Mouse (Mus musculus) stomach, embryonic 14.5 days (tissue): ENCODE data around the gene Ccr9. TPM values are rescaled to one million over a fixed set of nuclear protein-coding genes. Genes with fewer than 3 reads are reported as not detected.
"Not testable (repeated sequence)": the region's sequence is repeated elsewhere in the genome, so short reads cannot be mapped to it uniquely, and the experiment has no call there.

Experiments
- ATAC-seq: fragments of 200-750 bp; cut with Nextera tagmentation; 2 replicates; pipeline ENCODE4 v1.8.0; 2017; ENCODE audit warnings: low read depth, moderate TSS enrichment; ENCODE audit not compliant: insufficient number of reproducible peaks, insufficient read depth, low FRiP score
- H3K27ac ChIP-seq: fragments of 300-500 bp; sonication (generic); 2 replicates; pipeline ENCODE4 v1.5.1; 2014; ENCODE audit warnings: mild to moderate bottlenecking, low read length, moderate library complexity, mixed read lengths
- H3K27me3 ChIP-seq: fragments of 300-500 bp; sonication (generic); 2 replicates; pipeline ENCODE4 v1.6.1; 2014; ENCODE audit warnings: low read length, control low read depth, mixed read lengths; ENCODE audit not compliant: control insufficient read depth, insufficient read depth
- H3K36me3 ChIP-seq: fragments of 300-500 bp; sonication (generic); 2 replicates; pipeline ENCODE4 v1.6.1; 2014; ENCODE audit warnings: mild to moderate bottlenecking, control low read depth, low read length, moderate library complexity, mixed read lengths; ENCODE audit not compliant: control insufficient read depth, insufficient read depth
- H3K4me1 ChIP-seq: fragments of 300-500 bp; sonication (generic); 2 replicates; pipeline ENCODE4 v1.6.1; 2014; ENCODE audit warnings: low read length, control low read depth, mixed read lengths; ENCODE audit not compliant: control insufficient read depth, insufficient read depth
- H3K4me2 ChIP-seq: fragments of 300-500 bp; sonication (generic); replicated peaks from 2 replicates; pipeline ENCODE4 v1.6.1; 2014; ENCODE audit warnings: low read depth, low read length, control low read depth
- H3K4me3 ChIP-seq: fragments of 300-500 bp; sonication (generic); 2 replicates; pipeline ENCODE4 v1.5.1; 2014; ENCODE audit warnings: low read depth, low read length, control low read depth
- H3K9ac ChIP-seq: fragments of 300-500 bp; sonication (generic); replicated peaks from 2 replicates; pipeline ENCODE4 v1.6.1; 2014; ENCODE audit warnings: low read depth, mild to moderate bottlenecking, control low read depth, low read length, moderate library complexity, mixed read lengths
- H3K9me3 ChIP-seq: fragments of 300-500 bp; sonication (generic); 2 replicates; pipeline ENCODE4 v1.6.1; 2016; ENCODE audit warnings: low read depth, low read length, control low read depth; ENCODE audit not compliant: control insufficient read depth
- WGBS: fragments of 180-500 bp; shearing (Covaris S2); extraction: QIAGEN DNeasy Blood & Tissue Kit; methylation state at CpG from one replicate; pipeline ENCODE4 v1.1.7; 2014; 5-methylcytosine and 5-hydroxymethylcytosine counted together
- polyA plus RNA-seq: library from polyadenylated mRNA; unstranded; fragments of >200 nt; fragmentation: Nextera tagmentation; extraction: Ambion mirVana; gene quantifications from 2 replicates; pipeline ENCODE4 v1.2.1, GENCODE M21; 2014

Ccr9 gene
- polyA plus RNA-seq, 1 experiment from 2014 or later, result 0.26 TPM

GRCm38 (mm10) chr9:123722737-123723493 is 44.7 kb downstream of the Ccr9 start:
- Histone ChIP-seq H3K9me3 (no peaks in the 10 kb centered on the region), H3K4me3 (no peak overlapping the region), H3K9ac (no peak overlapping the region), H3K36me3 (no peaks in the 10 kb centered on the region), H3K27ac (no peak overlapping the region), H3K4me1 (no peaks in the 10 kb centered on the region), H3K27me3 (no peaks in the 10 kb centered on the region), H3K4me2 (no peak overlapping the region)
- 83% methylated on average over 2 of the region's 2 CpGs for WGBS
- no peak for ATAC-seq

- H3K9ac ChIP-seq, result no peak overlapping the region
- no peaks in the 10 kb centered on the region for H3K4me1 ChIP-seq
- H3K36me3 ChIP-seq, result no peaks in the 10 kb centered on the region
- no peak for ATAC-seq
- H3K9me3 ChIP-seq, result no peaks in the 10 kb centered on the region; the same call in 1 of the 2 replicates
- no peak overlapping the region for H3K4me3 ChIP-seq
- no peaks in the 10 kb centered on the region for H3K27me3 ChIP-seq
- WGBS, result 71% methylated on average over 3 of the region's 3 CpGs
- no peak overlapping the region for H3K27ac ChIP-seq
- no peak overlapping the region for H3K4me2 ChIP-seq
Observed at GRCm38 (mm10) chr9:123731271-123731670, 53.0 kb downstream of the Ccr9 start.

- no peak overlapping the region for H3K27ac ChIP-seq
- H3K4me1 ChIP-seq, result no peaks in the 10 kb centered on the region
- H3K36me3 ChIP-seq, result no peaks in the 10 kb centered on the region
- H3K27me3 ChIP-seq, result no peaks in the 10 kb centered on the region
- ATAC-seq, result no peak
- H3K9ac ChIP-seq, result no peak overlapping the region
- 68% methylated on average over 3 of the region's 3 CpGs for WGBS
- no peaks in the 10 kb centered on the region; the same call in 1 of the 2 replicates for H3K9me3 ChIP-seq
- no peak overlapping the region for H3K4me3 ChIP-seq
- H3K4me2 ChIP-seq, result no peak overlapping the region
Observed at GRCm38 (mm10) chr9:123734133-123734532, 55.9 kb downstream of the Ccr9 start.

GRCm38 (mm10) chr9:123740799-123741198 is 62.6 kb downstream of the Ccr9 start:
- H3K9me3 ChIP-seq, result no peaks in the 10 kb centered on the region
- H3K4me3 ChIP-seq, result no peak overlapping the region
- no peak overlapping the region for H3K4me2 ChIP-seq
- no peak overlapping the region for H3K27ac ChIP-seq
- H3K9ac ChIP-seq, result no peak overlapping the region
- no peak for ATAC-seq
- no peaks in the 10 kb centered on the region for H3K36me3 ChIP-seq
- no peaks in the 10 kb centered on the region for H3K4me1 ChIP-seq
- 84% methylated on average over 4 of the region's 4 CpGs for WGBS
- H3K27me3 ChIP-seq, result no peaks in the 10 kb centered on the region

GRCm38 (mm10) chr9:123749687-123750086 is 71.4 kb downstream of the Ccr9 start:
- not testable (repeated sequence) for H3K4me1 ChIP-seq, H3K4me2 ChIP-seq, H3K9me3 ChIP-seq, H3K27me3 ChIP-seq, H3K27ac ChIP-seq, H3K9ac ChIP-seq, H3K4me3 ChIP-seq, H3K36me3 ChIP-seq, ATAC-seq
- WGBS, result 88% methylated on average over 7 of the region's 8 CpGs

GRCm38 (mm10) chr9:123754333-123754732 is 76.1 kb downstream of the Ccr9 start:
- ATAC-seq, result no peak
- H3K27ac ChIP-seq, result no peak overlapping the region
- no peak overlapping the region for H3K9ac ChIP-seq
- no peak overlapping the region for H3K4me3 ChIP-seq
- 82% methylated on average over 4 of the region's 4 CpGs for WGBS
- H3K36me3 ChIP-seq, result no peaks in the 10 kb centered on the region
- no peak overlapping the region for H3K4me2 ChIP-seq
- H3K4me1 ChIP-seq, result no peaks in the 10 kb centered on the region
- H3K27me3 ChIP-seq, result no peaks in the 10 kb centered on the region
- H3K9me3 ChIP-seq, result no peaks in the 10 kb centered on the region

- 69% methylated on average over 3 of the region's 3 CpGs for WGBS
Observed at GRCm38 (mm10) chr9:123756752-123757151, 78.5 kb downstream of the Ccr9 start.

GRCm38 (mm10) chr9:123757326-123757725 is 79.1 kb downstream of the Ccr9 start:
- no peak overlapping the region for H3K27ac ChIP-seq
- no peaks in the 10 kb centered on the region for H3K27me3 ChIP-seq
- no peak overlapping the region for H3K4me3 ChIP-seq
- H3K4me2 ChIP-seq, result no peak overlapping the region
- no peaks in the 10 kb centered on the region for H3K4me1 ChIP-seq
- H3K9me3 ChIP-seq, result no peaks in the 10 kb centered on the region
- H3K9ac ChIP-seq, result no peak overlapping the region
- no peaks in the 10 kb centered on the region for H3K36me3 ChIP-seq
- ATAC-seq, result no peak
- WGBS, result 57% methylated on average over 2 of the region's 2 CpGs

More at GRCm38 (mm10) chr9:123756752-123757151, 78.5 kb downstream of the Ccr9 start:
- no peaks in the 10 kb centered on the region for H3K27me3 ChIP-seq
- H3K4me3 ChIP-seq, result no peak overlapping the region
- H3K4me1 ChIP-seq, result no peaks in the 10 kb centered on the region
- H3K9ac ChIP-seq, result no peak overlapping the region
- H3K27ac ChIP-seq, result no peak overlapping the region
- ATAC-seq, result no peak
- H3K9me3 ChIP-seq, result no peaks in the 10 kb centered on the region
- H3K36me3 ChIP-seq, result no peaks in the 10 kb centered on the region
- no peak overlapping the region for H3K4me2 ChIP-seq

GRCm38 (mm10) chr9:123758156-123758555 is 79.9 kb downstream of the Ccr9 start:
- WGBS, result 84% methylated on average over 1 of the region's 1 CpGs
- no peak for ATAC-seq
- Histone ChIP-seq H3K4me3 (no peak overlapping the region), H3K36me3 (no peaks in the 10 kb centered on the region), H3K4me1 (no peaks in the 10 kb centered on the region), H3K27me3 (no peaks in the 10 kb centered on the region), H3K4me2 (no peak overlapping the region), H3K27ac (no peak overlapping the region), H3K9me3 (no peaks in the 10 kb centered on the region), H3K9ac (no peak overlapping the region)
